Mouse (Mus musculus) c-Kit-positive CD71-positive TER-119-negative erythroid progenitor cells, embryonic 14.5 days (primary cell): ENCODE measurements at regions not wholly inside any gene's neighbourhood (a gene's known extent, or its start where the extent isn't known, plus 50 kb on each side); places are given as distances from the start of the nearest gene placed in this dataset.

ENCODE experiments used
- DNase-seq: peaks from one replicate; pipeline ENCODE4 v3.0.0-alpha.2; 2013; ENCODE audit warnings: low read depth

DNA sequence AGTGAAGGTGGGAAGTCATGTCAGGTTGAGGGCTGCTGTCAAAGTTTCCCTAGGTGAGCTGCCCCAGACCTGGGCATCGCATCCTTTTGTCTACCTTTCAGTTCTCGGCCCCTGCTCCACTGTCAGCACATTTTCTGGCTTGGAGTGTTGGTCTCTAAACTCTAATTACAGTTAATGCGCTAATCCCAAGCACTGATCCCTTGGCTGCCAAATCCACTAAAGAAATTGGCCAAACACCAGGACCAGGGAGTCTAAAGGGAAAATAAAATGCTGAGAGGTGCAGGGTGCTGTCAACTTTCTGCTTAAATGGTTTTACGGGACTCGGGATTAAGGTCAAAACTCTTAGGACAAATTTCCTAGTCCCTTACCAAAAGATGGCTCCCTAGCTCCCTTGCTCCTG lies 450.3 kb upstream of the Adamts9 start:
- no peak for DNase-seq

DNA sequence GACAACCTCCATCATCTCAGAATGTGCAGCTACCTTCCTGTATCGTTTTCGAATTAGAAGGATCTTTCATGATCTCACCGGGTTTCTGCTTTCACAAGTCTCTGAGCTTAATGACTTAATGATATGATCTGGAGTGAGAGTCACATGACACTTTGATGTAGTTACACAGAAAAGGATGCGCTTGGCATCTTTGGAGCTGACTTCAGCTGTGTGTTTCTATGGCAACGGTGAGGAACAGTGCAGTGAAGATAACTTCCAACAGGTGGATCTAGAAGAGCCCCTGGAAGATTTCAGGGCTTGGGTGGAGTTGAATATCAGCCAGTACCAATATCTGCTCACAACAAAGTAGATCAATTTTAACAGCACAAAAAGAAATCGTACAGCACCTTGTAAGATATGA lies 449.1 kb upstream of the Adamts9 start:
- DNase-seq, result no peak

DNA sequence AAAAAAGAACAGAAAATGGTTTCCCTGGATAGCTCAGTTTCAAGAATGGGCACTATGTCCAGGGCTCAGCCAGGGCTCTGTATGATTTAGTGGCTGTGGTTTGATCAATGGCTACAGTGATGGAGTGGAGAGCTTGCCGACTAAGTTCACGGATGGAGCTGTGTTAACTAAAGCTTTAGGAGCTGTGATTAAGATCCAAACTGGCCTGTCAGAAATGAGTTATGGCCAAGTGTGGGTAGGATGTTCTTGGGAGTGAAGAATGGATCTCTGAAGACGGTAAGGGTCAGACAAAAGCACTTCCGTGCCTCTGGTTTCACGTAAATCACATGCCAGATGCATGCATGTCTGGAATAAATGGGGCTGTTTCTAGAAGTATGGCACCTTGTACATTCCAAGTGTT lies 447.9 kb upstream of the Adamts9 start:
- no peak for DNase-seq

DNA sequence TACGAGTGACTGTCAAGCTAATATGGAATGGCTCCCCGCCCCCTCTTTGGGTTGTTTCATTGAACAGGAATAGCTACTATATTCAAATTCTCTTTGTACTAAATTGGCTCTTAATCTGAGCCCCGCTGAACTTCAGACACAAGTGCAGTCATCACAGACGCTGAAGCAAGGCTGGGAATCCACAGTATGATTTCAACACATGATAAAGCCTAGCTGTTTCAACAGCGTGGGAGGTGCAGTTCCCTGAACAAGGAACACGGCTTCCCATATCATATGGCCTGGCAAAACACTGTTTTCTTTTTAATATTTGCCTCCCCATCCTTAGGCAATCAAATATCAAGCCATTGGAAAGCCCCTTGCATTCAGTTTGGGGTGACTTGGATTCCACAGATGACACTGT lies 428.0 kb upstream of the Adamts9 start:
- no peak for DNase-seq

DNA sequence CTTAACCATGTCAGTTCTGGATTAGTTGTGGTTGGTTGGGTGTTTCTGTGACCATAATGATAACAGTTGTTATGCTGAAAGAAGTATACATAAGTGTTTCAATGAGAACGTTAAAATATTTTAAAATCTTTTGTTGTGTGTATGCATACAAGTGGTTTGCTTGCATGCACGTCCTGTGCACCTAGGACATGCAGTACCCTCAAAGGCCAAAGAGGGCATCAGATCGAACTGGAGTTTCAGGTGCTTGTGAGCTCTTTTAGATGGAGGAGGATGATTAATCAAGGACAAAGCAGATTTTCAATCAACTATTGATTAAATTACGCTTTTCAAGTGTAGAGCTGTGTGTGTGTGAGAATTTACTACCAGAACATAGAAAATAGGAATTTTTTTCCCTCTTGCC lies 420.6 kb upstream of the Adamts9 start:
- no peak for DNase-seq

DNA sequence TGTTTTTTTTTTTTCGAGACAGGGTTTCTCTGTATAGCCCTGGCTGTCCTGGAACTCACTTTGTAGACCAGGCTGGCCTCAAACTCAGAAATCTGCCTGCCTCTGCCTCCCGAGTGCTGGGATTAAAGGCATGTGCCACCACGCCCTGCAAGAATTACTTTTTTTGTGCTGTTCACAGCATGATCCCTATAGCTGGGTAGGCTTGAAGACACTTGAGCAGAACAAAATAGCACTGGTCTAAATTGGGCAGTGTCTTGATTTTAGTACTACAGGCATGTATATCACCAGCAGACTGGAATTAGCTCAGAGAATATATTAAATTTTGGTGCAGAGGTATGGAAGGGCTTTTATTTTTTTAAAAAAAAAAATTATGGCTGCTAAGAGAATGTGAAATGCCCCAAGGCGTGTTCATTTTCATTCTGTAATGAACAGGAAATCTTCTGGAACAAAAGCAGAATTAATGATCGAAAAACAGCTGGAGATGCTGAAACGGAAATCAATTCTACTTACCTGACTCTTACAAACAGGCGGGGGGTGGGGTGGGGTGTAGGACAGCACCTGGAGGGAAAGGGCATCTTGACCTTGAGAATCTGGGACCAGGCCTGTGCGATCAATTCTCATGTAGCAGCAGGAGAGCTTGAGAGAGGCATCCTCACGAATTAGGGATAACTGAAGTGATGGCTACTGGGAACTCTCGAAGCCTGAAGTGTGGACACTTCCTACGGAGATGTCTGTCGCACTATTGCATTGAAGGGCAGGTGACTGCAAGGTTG lies 410.2 kb upstream of the Adamts9 start:
- DNase-seq, result no peak

DNA sequence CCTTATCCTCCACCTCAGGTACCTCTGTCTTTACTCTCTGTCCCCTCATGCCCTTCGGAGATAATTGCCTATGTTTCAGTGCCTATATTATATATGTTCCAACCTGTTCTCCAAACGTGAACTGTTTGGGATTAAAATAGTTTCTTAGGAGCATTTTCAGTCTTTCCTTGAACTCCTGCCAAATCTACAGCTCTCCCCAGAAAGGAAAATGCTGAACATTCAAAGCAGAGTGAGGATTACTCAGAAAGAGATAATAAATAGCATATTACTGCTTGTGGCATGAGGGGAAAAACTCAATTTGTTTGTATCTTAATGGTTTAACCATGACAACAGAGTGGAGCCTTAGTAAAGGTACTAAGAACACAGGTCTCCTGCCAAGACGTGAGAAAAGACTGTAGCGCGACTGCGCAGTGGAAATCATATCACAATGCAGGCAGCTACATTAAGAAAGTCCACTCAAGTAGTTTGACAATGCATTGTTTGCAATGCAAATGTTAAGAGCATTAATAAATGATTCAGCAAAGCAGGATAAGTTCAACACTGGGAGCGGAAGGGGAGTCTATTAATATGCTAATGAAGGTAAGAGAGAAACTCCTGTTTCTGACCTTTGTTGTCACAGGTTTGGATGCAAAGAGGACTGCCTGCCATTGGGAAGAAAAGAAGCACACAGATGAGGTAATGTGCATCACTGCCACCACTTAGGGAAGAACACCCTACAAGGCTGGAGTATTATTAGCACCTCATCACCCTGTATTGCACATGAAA lies 406.8 kb upstream of the Adamts9 start:
- no peak for DNase-seq

DNA sequence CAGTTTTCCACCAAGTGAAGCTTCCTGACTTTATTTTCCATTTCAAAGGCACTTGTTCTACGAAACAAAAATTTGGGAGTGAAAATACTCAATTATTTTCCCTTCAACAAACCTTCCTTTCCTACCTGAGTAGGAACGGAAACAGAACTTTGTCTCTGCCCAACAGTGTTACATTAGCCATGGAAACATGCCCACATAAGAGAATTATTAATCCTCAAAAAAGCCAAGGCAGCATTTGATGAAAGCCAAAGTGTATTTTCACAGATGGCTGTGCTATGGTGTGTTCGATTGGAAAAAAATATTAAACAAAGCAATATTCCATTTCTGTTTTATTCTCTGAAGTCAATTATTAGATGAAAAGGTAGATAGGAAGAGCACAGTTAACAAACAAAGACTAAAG lies 404.8 kb upstream of the Adamts9 start:
- DNase-seq, result no peak

DNA sequence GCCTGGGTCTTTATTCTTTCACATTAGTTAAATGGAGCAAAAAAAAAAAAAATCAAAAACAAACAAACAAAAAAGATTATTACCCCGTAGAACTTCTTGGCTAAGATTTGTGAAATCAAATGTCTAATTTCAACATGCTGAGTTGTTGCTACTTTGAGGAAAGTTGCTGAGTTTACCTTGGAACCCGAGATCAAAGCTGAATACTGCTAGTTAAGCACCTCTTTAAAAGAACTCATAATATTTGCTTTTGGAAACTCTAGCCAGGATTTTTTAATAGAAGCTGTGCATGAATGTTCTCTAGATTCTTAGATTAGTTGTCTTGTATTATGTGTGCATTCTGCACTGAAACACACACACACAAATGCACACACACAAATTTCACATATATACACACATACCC lies 385.4 kb upstream of the Adamts9 start:
- no peak for DNase-seq

DNA sequence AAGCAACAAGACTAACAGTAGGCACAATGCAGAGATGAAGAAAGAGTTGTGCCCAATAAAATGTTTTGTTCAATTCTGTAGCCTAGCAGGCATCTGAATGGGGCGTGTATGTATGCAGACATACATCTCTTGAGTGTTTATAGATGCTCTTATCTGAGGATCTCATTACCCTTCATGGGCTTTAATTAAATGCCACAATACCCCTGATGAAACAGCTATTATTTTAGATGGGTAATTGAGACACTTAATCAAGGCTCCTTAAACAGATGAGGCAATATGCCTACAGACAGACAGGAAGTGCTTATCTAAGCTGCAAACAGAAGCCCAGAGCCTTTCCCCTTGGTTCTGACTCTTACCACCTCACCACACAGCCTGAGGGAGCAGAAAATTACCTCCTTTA lies 384.6 kb upstream of the Adamts9 start:
- no peak for DNase-seq

DNA sequence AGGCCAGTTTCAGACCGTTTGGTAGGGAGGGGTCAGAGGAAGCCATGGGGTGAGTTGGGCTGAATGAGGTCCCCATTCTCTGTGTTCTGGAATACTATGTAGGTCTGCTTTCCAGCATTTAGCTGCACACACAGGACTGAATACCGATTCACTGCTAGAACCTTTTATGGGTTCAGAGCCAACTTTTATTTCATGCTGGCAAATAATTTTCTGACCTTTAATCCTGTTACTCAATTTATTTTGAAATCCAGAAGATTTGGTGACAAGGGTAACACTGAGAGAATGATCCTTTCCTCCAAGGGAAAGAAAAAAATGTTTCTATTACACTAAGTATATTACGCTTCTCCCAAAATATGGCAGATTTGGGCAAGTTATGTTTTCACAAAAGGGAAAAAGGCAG lies 380.6 kb upstream of the Adamts9 start:
- DNase-seq, result no peak

DNA sequence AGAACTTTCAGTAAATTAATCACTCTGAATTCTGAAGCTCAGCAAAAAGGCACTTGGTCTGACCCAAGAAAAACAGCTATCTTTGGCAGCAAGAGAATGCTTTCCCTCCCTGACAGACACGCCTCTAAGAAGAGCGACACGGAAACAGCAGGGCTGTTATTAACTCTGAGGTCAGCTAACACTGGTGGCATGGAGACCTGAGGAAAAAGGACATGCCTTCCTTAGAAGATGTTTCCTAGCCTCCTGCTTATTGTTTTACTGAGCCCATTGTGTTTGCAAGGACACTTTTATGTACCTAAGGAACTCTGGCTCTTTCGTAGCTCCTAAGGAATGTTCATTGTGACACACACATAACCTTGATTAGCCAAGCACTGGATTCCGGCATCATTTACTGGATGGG lies 371.3 kb upstream of the Adamts9 start:
- no peak for DNase-seq

DNA sequence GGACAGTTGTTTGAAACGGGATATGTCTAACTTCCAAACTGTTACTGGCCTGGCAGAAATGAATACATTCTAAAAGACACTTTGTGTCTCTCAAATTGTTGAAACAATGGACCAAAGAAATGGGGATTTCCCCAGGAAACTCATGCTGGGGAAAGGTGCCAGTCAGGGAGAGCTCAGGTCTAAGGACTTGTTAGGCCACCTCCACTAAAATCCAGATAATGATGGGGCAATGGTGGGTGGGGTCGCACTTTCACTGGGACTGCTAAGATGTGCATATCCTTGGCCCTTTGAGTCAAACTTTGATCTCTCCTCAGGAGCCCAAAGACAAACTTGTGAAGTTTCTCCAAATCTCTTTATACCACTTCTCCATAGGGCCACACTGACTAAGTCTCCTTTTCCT lies 361.9 kb upstream of the Adamts9 start:
- no peak for DNase-seq

DNA sequence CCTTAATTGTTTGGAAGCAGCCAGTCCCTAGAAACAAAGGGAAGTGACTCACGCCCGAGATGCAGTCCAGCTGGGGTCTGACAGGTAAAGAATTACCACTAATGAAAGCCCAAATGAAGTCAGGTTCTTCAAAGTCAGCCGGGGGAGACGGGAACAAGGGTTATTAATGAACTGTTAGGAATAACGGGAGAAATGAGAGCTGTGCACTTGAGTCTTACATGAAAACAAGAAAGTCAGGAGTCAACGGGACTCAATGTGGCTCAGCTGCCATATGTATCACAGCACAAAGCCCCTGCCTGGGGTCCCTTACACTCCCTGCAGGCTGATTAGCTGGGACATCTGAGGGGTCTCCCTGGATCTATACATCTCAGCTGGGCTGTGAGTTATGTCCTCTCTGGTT lies 354.7 kb upstream of the Adamts9 start:
- no peak for DNase-seq

DNA sequence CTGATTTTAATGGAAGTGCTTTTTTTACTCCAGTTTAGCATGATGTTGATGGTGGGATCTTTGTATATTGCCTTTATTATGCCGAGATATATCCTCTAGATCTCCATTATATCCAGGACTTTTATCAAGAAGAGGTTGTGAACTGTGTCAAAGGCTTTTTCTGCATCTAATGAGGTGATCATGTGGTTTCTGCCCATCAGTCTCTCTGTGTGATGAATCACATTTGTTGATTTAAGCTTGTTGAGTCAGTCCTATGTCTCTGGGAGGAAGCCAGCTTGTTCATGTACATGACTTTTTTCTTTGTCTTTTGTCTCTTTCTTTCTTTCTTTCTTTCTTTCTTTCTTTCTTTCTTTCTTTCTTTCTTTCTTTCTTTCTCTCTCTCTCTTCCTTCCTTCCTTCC lies 348.4 kb upstream of the Adamts9 start:
- no peak for DNase-seq

DNA sequence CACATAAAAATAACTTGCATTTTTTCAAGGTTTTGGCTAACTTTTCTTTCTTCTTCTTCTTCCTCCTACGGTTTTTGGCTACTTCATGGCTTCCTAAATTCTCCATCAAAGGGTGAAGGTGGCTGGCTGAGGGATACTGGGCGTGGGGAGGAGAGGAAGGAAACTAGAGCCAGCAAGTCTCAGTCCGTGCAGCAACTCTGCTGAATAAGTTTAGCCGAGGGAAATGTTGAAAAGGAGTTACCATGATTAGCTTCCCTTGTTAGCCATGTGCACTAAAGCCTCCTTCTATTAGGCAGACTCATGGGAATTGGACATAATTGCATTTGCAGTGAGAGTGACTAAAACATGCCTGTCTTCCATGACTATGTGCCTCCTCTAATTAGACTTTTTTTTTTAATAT lies 345.1 kb upstream of the Adamts9 start:
- no peak for DNase-seq

DNA sequence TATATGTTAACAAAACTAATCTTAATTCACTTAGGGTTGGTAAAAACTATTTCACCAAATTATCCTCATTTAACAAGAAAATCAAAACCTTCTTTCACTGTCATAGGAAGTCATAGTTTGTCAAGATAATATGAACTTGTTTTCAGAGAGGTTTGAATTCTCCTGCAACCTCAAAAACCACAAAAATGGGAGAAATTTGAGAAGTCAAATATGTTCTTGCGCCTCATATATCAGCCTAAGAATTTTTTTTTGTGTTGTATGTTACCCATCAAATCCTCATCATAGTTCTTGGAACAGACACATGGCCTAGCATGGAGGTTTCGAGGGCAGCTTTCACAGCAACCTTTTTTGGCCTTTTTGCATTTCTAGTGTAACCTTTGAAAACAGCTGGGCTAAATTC lies 342.5 kb upstream of the Adamts9 start:
- no peak for DNase-seq

DNA sequence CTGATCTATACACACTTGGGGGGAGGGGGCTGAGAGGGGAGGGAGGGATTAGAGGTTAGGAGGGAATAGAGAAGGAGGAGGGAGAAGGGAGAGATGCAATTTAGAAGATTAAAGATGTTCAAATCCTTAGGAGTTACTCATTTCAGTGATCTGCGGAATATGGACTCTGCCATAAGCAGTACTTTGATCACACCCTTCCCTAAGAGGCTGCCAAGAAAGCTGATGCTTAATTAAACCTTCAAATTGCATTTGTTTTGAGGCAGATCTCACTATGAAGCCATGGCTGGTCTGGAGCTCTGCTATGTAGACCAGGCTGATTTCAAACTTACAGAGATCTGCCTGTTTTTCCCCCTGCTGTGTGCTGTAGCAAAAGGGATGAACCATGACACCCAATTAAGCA lies 338.2 kb upstream of the Adamts9 start:
- no peak for DNase-seq

DNA sequence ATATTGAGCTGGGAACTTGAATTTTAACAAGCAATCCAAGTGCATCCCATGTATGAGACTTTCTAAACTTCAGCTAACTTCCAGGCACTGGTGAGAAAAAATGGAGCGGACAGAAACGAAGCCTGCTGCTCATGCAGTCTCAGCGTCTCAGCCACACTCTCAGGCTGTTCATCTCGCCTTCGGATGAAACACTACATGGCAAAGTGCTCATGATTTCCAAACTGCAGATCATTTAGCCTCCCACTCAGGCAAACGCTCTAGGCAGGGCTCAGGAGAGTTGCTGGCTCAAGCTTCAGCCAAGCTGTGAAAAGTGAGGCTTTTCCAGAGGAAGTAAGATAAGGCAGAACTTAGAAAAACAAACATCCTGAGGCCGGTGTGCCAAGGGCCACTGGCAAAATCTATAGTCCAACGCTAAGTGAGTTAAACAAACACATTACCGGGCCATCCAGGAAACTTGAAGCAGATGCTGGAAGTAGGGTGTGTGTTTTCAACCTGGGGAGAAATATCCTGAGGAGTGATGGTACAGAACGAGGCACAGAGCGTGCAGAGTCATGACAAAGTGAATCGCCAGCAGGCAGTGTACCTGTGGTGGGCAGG lies 330.7 kb upstream of the Adamts9 start:
- no peak for DNase-seq

DNA sequence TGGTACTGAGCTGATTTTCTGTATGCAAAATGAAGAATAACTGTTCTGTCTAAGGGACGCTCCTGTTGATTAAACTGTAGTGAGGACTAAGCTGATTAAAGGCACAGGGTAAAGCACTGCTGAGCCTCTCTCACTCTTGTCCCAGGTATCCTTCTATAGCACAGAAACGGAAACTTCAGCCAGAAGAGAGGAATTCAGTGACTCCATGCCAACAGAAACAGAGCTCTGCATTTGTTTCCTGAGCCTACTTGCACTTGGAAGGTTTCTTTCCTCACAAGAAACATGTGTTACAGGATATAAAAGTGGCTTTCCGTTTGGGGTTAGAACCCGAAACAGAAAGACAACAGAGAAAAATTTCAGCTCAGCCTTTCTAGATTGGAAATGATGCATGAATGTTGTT lies 328.9 kb upstream of the Adamts9 start:
- no peak for DNase-seq

DNA sequence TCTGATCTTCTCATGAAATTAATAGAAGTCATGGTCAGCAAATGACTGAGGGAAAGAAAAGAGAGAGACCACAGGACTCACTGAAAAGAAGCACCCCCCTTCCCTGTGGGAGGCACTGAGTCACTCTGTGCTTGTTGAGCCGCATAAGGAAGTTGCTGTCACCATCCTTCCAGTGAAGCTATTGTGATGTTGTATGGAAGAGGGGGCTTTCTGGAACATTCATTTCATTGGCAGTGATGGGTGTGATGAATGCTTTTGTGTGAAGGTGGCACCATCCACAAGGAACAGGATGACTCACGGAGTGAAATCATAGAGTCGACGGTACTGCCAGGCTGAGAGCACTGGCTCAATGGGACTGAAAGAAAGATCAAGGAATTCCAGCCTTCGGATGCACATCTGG lies 323.5 kb upstream of the Adamts9 start:
- no peak for DNase-seq

DNA sequence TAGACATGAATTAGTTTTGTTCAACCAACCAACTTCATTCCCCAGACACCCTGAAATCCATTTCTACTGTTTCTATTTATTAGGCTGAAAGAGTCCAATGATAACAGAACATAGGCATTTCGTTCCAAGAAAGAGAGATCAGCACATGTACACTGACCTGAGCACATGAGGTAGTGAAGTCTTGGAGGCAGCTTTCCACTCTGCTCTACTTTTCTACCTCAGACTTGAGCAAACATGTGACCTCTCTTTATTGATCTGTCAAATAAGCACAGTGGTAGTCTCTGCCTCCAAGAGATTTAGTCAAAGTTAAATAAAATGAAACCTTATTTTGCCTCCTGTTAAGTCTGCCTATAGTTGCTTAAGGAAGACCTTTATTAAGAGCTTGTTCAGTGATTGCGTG lies 321.9 kb upstream of the Adamts9 start:
- DNase-seq, result no peak

DNA sequence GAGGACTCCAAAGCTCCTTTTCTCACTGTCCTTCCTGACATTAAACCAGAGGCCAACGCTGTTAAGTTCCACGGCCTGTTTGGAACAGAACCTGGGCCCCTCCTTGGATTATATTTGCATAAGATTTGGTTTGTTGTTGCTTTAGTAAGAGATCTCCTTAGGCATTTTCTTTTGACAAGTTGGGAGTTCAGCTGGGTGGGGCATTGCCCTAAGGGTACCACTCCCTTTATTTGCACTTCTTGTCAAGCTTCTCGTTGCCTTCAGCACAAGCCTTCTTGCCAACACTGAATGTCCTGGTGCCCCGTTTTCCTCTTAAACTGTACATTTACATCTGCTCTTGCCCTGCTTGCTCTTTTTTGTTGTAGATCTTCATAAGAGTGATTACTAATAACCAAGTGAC lies 317.5 kb upstream of the Adamts9 start:
- DNase-seq, result no peak
